Mouse (Mus musculus) small intestine, adult 2 months (tissue): ENCODE measurements around the gene Leo1. TPM values are rescaled to one million over a fixed set of nuclear protein-coding genes. Genes with fewer than 3 reads are reported as not detected.

Experiments
- H3K27ac ChIP-seq: fragments of 200-500 bp; 2 replicates; pipeline ENCODE4 v1.5.1; 2012; ENCODE audit warnings: low read depth, low read length, control low read depth, inconsistent platforms; ENCODE audit not compliant: insufficient read depth
- H3K27me3 ChIP-seq: fragments of 200-500 bp; 2 replicates; pipeline ENCODE4 v1.6.1; 2012; ENCODE audit warnings: mild to moderate bottlenecking, moderate library complexity, low read length, inconsistent platforms; ENCODE audit not compliant: control insufficient read depth, insufficient read depth
- H3K36me3 ChIP-seq: fragments of 200-500 bp; 2 replicates; pipeline ENCODE4 v1.6.1; 2012; ENCODE audit warnings: mild to moderate bottlenecking, low read length, control low read depth, inconsistent platforms; ENCODE audit not compliant: control insufficient read depth, insufficient read depth
- H3K4me1 ChIP-seq: fragments of 200-500 bp; 2 replicates; pipeline ENCODE4 v1.6.1; 2012; ENCODE audit warnings: low read length, inconsistent platforms, mixed read lengths; ENCODE audit not compliant: control insufficient read depth, insufficient read depth, insufficient read length
- H3K4me3 ChIP-seq: fragments of 200-500 bp; 2 replicates; pipeline ENCODE4 v1.5.1; 2012; ENCODE audit warnings: low read depth, mild to moderate bottlenecking, control low read depth, inconsistent platforms, low read length, moderate library complexity
- CTCF ChIP-seq: fragments of 200-500 bp; IDR thresholded peaks from 2 replicates; pipeline ENCODE4 v1.5.1; 2012; ENCODE audit warnings: low read depth, mild to moderate bottlenecking, control low read depth, inconsistent platforms, low read length, moderate library complexity, mixed read lengths; ENCODE audit not compliant: insufficient replicate concordance, insufficient read length; ENCODE audit errors: extremely low read depth
- POLR2A ChIP-seq: fragments of 200-500 bp; IDR thresholded peaks from 2 replicates; pipeline ENCODE4 v1.6.1; 2012; ENCODE audit warnings: low read depth, mild to moderate bottlenecking, control low read depth, inconsistent platforms, low read length, moderate library complexity
- WGBS: fragments of 180-500 bp; shearing (Covaris S2); methylation state at CpG from one replicate; pipeline ENCODE4 v1.1.7; 2018; 5-methylcytosine and 5-hydroxymethylcytosine counted together
- polyA plus RNA-seq: library from polyadenylated mRNA; depleted of rRNA; stranded (reverse); fragments of >200 nt; gene quantifications from 2 replicates; pipeline ENCODE4 v1.2.3, GENCODE M21; 2012; rRNA removed

Leo1 gene
- polyA plus RNA-seq, 1 experiment = 2.8 TPM

DNA sequence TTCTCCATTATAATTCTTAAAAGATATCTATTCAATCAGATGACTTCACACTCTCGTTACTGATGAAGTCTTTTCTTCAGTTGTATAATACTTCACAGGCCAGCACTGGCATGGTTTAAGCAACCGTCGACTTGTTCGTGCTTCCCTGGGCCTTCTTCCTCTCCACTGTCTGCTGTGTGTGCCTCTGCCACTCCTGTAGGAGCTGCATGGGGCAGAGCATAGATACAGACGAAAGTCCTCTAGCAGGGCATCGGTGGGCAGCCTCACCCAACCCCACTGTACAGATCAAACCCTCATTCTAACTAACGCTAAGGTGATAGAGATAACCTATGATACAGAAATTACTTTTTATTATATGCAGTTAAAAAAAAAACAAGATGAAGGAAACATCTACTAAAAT is 57.2 kb downstream of the Leo1 start:
- Histone ChIP-seq H3K4me1 (no peaks in the 10 kb centered on the region), H3K27ac (no peak overlapping the region), H3K36me3 (peaks cover 48% of the 10 kb centered on the region), H3K27me3 (no peaks in the 10 kb centered on the region), H3K4me3 (no peak overlapping the region)
- no peak for TF ChIP-seq POLR2A
- no peak for TF ChIP-seq CTCF
- 87% methylated on average over 7 of the region's 7 CpGs for WGBS

- TF ChIP-seq CTCF (no peak), POLR2A (no peak)
- Histone ChIP-seq H3K36me3 (peaks cover 68% of the 10 kb centered on the region), H3K4me1 (no peaks in the 10 kb centered on the region), H3K27me3 (no peaks in the 10 kb centered on the region), H3K4me3 (no peak overlapping the region), H3K27ac (no peak overlapping the region)
- 96% methylated on average over 6 of the region's 6 CpGs for WGBS
Observed at GRCm38 (mm10) chr9:75504311-75504710, 63.0 kb downstream of the Leo1 start.

GRCm38 (mm10) chr9:75511236-75511939 is 70.1 kb downstream of the Leo1 start:
- 91% methylated on average over 8 of the region's 8 CpGs for WGBS
- H3K36me3 ChIP-seq = peaks cover 63% of the 10 kb centered on the region
- H3K27ac ChIP-seq = no peak overlapping the region
- H3K27me3 ChIP-seq = no peaks in the 10 kb centered on the region
- no peaks in the 10 kb centered on the region for H3K4me1 ChIP-seq
- no peak overlapping the region for H3K4me3 ChIP-seq
- TF ChIP-seq POLR2A (no peak), CTCF (no peak)

GRCm38 (mm10) chr9:75515464-75516113 is 74.3 kb downstream of the Leo1 start:
- Histone ChIP-seq H3K27me3 (no peaks in the 10 kb centered on the region), H3K4me1 (no peaks in the 10 kb centered on the region), H3K27ac (no peak overlapping the region), H3K4me3 (no peak overlapping the region), H3K36me3 (peaks cover 35% of the 10 kb centered on the region)
- TF ChIP-seq CTCF (no peak; the same call in 1 of the 2 replicates), POLR2A (no peak)
- 67% methylated on average over 12 of the region's 12 CpGs for WGBS

Other genes starting within 250 kb of the Leo1 start
- gene Myo5c, start 209.5 kb upstream of the Leo1 start, polyA plus RNA-seq = 10.9 and 12.1 TPM in 2 replicates
- 3.9 and 7.3 TPM in 2 replicates for gene Gnb5, start 135.2 kb upstream of the Leo1 start, polyA plus RNA-seq
- not detected in 2 replicates for gene Bcl2l10, start 93.8 kb upstream of the Leo1 start, polyA plus RNA-seq
- gene Mapk6, start 31.5 kb upstream of the Leo1 start, polyA plus RNA-seq = 7.6 and 28.9 TPM in 2 replicates
- 6.0 and 13.4 TPM in 2 replicates for gene Tmod3, start 118.1 kb downstream of the Leo1 start, polyA plus RNA-seq
- gene Tmod2, start 169.8 kb downstream of the Leo1 start, polyA plus RNA-seq = 0.15 and 0.42 TPM in 2 replicates
- 8.8 and 13.7 TPM in 2 replicates for gene Lysmd2, start 184.2 kb downstream of the Leo1 start, polyA plus RNA-seq
- gene Scg3, start 242.5 kb downstream of the Leo1 start, polyA plus RNA-seq = 1.9 and 6.0 TPM in 2 replicates